Mouse (Mus musculus) stomach, embryonic 15.5 days (tissue): ENCODE results near the gene Cilp. TPM values are rescaled to one million over a fixed set of nuclear protein-coding genes. Genes with fewer than 3 reads are reported as not detected.
"Not testable (repeated sequence)": the region's sequence is repeated elsewhere in the genome, so short reads cannot be mapped to it uniquely, and the experiment has no call there.

Source experiments
- ATAC-seq: fragments of 200-750 bp; cut with Nextera tagmentation; 2 replicates; pipeline ENCODE4 v1.8.0; 2017; ENCODE audit warnings: low read depth, moderate number of reproducible peaks, moderate TSS enrichment; ENCODE audit not compliant: insufficient read depth, low FRiP score
- H3K27ac ChIP-seq: fragments of 300-500 bp; sonication (generic); 2 replicates; pipeline ENCODE4 v1.5.1; 2015; ENCODE audit warnings: mild to moderate bottlenecking, inconsistent platforms
- H3K27me3 ChIP-seq: fragments of 300-500 bp; sonication (generic); replicated peaks from 2 replicates; pipeline ENCODE4 v1.6.1; 2015; ENCODE audit warnings: inconsistent platforms
- H3K36me3 ChIP-seq: fragments of 300-500 bp; sonication (generic); 2 replicates; pipeline ENCODE4 v1.6.1; 2015; ENCODE audit warnings: inconsistent platforms
- H3K4me1 ChIP-seq: fragments of 300-500 bp; sonication (generic); 2 replicates; pipeline ENCODE4 v1.6.1; 2015; ENCODE audit warnings: inconsistent platforms
- H3K4me2 ChIP-seq: fragments of 300-500 bp; sonication (generic); 2 replicates; pipeline ENCODE4 v1.6.1; 2015; ENCODE audit warnings: mild to moderate bottlenecking, inconsistent platforms
- H3K4me3 ChIP-seq: fragments of 300-500 bp; sonication (generic); replicated peaks from 2 replicates; pipeline ENCODE4 v1.5.1; 2015; ENCODE audit warnings: inconsistent platforms
- H3K9ac ChIP-seq: fragments of 300-500 bp; sonication (generic); 2 replicates; pipeline ENCODE4 v1.6.1; 2015; ENCODE audit warnings: inconsistent platforms
- H3K9me3 ChIP-seq: fragments of 300-500 bp; sonication (generic); 2 replicates; pipeline ENCODE4 v1.6.1; 2016; ENCODE audit warnings: inconsistent platforms
- WGBS: fragments of 180-500 bp; shearing (Covaris S2); methylation state at CpG from one replicate; pipeline ENCODE4 v1.1.7; 2015; 5-methylcytosine and 5-hydroxymethylcytosine counted together
- polyA plus RNA-seq: library from polyadenylated mRNA; unstranded; fragments of >200 nt; fragmentation: Nextera tagmentation; extraction: Ambion mirVana; gene quantifications from 2 replicates; pipeline ENCODE4 v1.2.1, GENCODE M21; 2015

Cilp gene
- polyA plus RNA-seq, 1 experiment from 2014 or later, result 0.82 TPM

DNA sequence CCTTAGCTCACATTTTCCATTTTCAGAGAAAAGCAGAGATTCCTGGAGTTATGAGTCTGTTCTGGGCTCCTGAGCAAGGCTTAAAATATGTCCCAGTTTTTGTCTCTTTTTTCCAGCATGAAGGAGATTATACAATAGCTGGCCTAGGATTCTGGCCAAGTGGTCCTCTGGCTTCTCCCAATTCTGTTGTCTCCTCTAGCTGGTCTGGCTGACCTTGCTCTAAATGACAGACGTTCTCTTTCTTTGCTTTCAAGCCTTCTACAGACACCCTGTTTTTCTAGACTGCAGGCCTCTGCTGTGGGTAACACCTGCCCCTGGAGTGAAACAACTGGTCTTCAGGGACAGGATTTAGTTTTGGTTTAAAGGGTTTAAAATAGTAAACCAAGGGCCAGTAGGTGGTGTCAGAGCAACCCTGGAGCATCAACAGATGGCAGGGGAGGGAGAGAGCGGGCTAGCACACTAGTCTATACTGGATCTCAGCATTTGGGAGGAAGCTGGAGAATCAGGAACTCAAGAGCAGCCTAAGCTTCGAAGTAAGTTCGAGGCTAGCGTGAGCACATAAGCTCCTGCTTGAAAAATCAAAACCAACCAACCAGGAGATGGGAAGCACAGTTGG is 16.7 kb downstream of the Cilp start:
- Histone ChIP-seq H3K4me2 (no peak overlapping the region), H3K27me3 (no peaks in the 10 kb centered on the region), H3K36me3 (no peaks in the 10 kb centered on the region), H3K4me3 (no peak overlapping the region), H3K9me3 (no peaks in the 10 kb centered on the region), H3K9ac (no peak overlapping the region), H3K4me1 (no peaks in the 10 kb centered on the region), H3K27ac (no peak overlapping the region)
- no peak for ATAC-seq
- WGBS, result 72% methylated on average over 5 of the region's 5 CpGs

DNA sequence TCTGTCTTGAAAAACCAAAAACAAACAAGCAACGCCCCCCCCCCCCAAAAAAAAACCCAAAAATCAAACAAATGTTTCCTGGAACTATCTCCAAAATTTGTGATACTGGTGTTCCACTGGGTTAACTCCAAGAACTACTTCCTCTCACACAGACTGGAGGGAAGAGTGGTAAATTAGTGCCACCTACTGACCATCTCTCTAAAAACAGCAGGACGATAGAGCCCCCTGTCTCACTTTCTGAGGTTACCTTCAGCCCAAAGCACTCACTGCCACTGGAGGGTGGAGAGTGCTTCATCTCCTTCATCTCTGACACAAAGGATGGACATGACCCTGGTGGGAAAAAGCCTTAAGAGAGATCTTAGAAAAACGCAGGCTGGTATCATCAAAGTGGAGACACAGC is 18.3 kb downstream of the Cilp start:
- Histone ChIP-seq H3K4me1 (no peaks in the 10 kb centered on the region), H3K4me2 (no peak overlapping the region), H3K36me3 (no peaks in the 10 kb centered on the region), H3K27ac (no peak overlapping the region), H3K9me3 (no peaks in the 10 kb centered on the region), H3K4me3 (no peak overlapping the region), H3K9ac (no peak overlapping the region), H3K27me3 (no peaks in the 10 kb centered on the region)
- 4% methylated on average over 3 of the region's 3 CpGs for WGBS
- peak; percentile 43; the same call in 1 of the 2 replicates for ATAC-seq

- not testable (repeated sequence) for H3K27ac ChIP-seq, H3K9ac ChIP-seq, H3K4me3 ChIP-seq, H3K4me1 ChIP-seq, ATAC-seq, H3K27me3 ChIP-seq, H3K36me3 ChIP-seq, H3K9me3 ChIP-seq, H3K4me2 ChIP-seq
- WGBS, result 78% methylated on average over 5 of the region's 5 CpGs
Measured at GRCm38 (mm10) chr9:65288252-65288651, 23.3 kb downstream of the Cilp start.

DNA sequence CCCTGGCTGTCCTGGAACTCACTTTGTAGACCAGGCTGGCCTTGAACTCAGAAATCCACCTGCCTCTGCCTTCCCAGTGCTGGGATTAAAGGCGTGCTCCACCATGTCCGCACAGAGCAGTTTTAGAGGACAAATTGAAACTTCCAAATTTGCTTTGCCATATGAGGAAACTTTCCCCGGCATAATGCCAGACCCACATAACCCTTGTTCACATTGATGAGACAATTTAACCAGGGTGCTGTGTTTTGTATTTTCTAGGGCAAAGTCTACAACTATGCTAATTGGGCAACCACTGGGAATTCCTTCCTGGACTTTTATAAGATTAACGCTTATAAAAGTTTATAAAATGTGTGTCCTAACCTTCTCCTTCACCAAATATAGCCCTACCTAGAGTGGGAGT is 25.0 kb downstream of the Cilp start:
- no peak for ATAC-seq
- no peaks in the 10 kb centered on the region for H3K27me3 ChIP-seq
- no peaks in the 10 kb centered on the region for H3K36me3 ChIP-seq
- no peak overlapping the region for H3K27ac ChIP-seq
- H3K9me3 ChIP-seq, result no peaks in the 10 kb centered on the region
- no peak overlapping the region for H3K9ac ChIP-seq
- no peak overlapping the region for H3K4me2 ChIP-seq
- H3K4me1 ChIP-seq, result no peaks in the 10 kb centered on the region
- 90% methylated on average over 4 of the region's 4 CpGs for WGBS
- H3K4me3 ChIP-seq, result no peak overlapping the region

DNA sequence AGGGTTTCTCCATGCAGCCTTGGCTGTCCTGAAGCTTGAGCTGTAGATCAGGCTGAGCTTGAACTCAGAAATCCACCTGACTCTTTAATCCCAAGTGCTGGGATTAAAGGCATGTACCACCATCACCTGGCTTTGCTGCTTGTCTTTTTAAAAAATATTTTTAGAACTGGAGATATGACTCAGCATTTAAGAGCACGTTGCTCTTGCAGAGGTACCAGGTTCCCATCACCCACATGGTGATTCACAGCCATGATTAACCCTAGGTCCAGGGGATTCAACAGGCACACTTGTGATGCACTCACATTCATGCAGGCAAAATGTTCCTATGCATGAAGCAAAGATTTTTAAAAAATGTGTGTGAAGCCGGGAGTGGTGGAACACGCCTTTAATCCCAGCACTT is 27.4 kb downstream of the Cilp start:
- H3K4me2 ChIP-seq, result no peak overlapping the region; the same call in 1 of the 2 replicates
- no peak overlapping the region for H3K4me3 ChIP-seq
- no peak overlapping the region for H3K9ac ChIP-seq
- 76% methylated on average over 3 of the region's 3 CpGs for WGBS
- no peaks in the 10 kb centered on the region for H3K4me1 ChIP-seq
- H3K36me3 ChIP-seq, result peaks cover 1% of the 10 kb centered on the region; the same call in 1 of the 2 replicates
- H3K27me3 ChIP-seq, result no peaks in the 10 kb centered on the region
- H3K27ac ChIP-seq, result no peak overlapping the region
- no peak for ATAC-seq
- no peaks in the 10 kb centered on the region for H3K9me3 ChIP-seq

DNA sequence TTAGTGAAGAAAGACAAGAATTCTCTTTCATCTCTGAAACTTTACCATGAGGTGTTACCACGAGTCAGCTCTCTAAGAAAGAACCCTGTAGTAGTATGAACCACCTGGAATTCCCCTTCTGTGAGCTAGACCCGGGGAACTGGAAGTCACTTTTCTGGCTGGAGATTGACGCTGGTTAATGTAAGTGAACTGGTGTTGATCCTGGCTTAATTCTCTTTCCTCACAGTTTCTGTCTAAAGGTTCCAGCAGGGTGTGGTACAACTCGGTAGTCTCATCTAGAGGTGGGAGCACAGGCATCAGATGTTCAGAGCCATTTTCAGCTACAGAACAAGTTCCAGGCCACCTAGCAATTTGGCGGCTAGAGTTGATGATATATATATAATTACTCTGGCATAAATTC is 28.1 kb downstream of the Cilp start:
- H3K4me3 ChIP-seq, result peak overlapping the region; percentile 79
- no peaks in the 10 kb centered on the region for H3K9me3 ChIP-seq
- peak overlapping the region; percentile 84 for H3K27ac ChIP-seq
- H3K9ac ChIP-seq, result peak overlapping the region; percentile 43; the same call in 1 of the 2 replicates
- H3K27me3 ChIP-seq, result no peaks in the 10 kb centered on the region
- H3K4me2 ChIP-seq, result peak overlapping the region; percentile 56
- peaks cover 7% of the 10 kb centered on the region; the same call in 1 of the 2 replicates for H3K36me3 ChIP-seq
- no peaks in the 10 kb centered on the region for H3K4me1 ChIP-seq
- 21% methylated on average over 5 of the region's 5 CpGs for WGBS
- no peak for ATAC-seq

- Histone ChIP-seq H3K4me3 (peak overlapping the region; percentile 79), H3K4me2 (peak overlapping the region; percentile 56), H3K4me1 (no peaks in the 10 kb centered on the region), H3K9ac (peak overlapping the region; percentile 43), H3K27ac (peak overlapping the region; percentile 84), H3K9me3 (no peaks in the 10 kb centered on the region), H3K27me3 (no peaks in the 10 kb centered on the region), H3K36me3 (peaks cover 7% of the 10 kb centered on the region; the same call in 1 of the 2 replicates)
- no peak for ATAC-seq
- WGBS, result under 1% methylated on average over 9 of the region's 9 CpGs
Measured at GRCm38 (mm10) chr9:65293580-65293972, 28.6 kb downstream of the Cilp start.

DNA sequence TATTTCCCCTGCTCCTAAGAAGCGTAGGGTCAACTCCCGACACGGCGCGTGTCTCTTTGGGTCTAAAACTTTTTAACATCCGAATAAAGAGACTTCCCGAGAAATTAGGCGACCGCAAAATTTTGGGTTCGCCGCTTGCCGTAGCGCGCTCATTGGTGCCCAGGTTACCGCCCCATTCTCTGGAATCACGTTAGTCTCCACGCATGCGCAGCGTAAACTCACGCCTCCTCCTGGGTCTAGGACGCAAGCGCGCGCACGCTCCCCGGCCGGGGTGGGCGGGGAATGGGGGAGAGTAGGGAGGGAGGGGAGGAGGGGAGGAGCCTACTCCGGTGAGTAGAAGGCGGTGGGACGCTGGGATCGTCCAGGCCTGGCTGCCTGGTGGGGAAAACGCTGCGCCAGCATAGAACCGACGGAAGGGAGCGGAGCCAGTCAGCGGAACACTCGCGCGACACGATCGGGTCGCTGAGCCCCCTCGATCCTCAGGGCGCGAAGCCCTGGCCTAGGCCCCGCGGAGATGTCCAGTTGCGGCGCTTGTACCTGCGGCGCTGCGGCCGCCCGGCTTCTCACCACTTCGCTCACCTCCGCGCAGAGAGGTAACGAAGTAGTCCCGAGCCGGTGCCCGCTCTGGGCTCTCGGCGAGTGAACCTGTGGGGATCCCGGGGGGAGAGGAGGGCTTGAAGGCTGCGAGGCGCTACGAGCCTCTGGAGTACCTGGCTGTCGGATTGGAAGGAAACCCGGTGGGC is 29.2 kb downstream of the Cilp start, which contains the start of gene Clpx:
Gene Clpx (plus strand): TSS at position 288 of the 743 bp plus-strand sequence.
- Histone ChIP-seq H3K9ac (peak within 1 kb of the TSS; percentile 81), H3K4me2 (peak within 1 kb of the TSS; percentile 85), H3K36me3 (peaks cover 7% of the 10 kb centered on the region; the same call in 1 of the 2 replicates), H3K4me3 (peak within 1 kb of the TSS; percentile 79), H3K4me1 (no peaks in the 10 kb centered on the region), H3K27me3 (no peaks in the 10 kb centered on the region), H3K27ac (peak within 1 kb of the TSS; percentile 91), H3K9me3 (no peaks in the 10 kb centered on the region)
- peak; percentile 93 for ATAC-seq
- WGBS, result under 1% methylated on average over 71 of the region's 71 CpGs

GRCm38 (mm10) chr9:65294716-65295378 is 29.9 kb downstream of the Cilp start:
- peak overlapping the region; percentile 85 for H3K4me2 ChIP-seq
- peak overlapping the region; percentile 79 for H3K4me3 ChIP-seq
- ATAC-seq, result no peak
- no peaks in the 10 kb centered on the region for H3K27me3 ChIP-seq
- H3K4me1 ChIP-seq, result no peaks in the 10 kb centered on the region
- H3K9ac ChIP-seq, result peak overlapping the region; percentile 81
- under 1% methylated on average over 28 of the region's 28 CpGs for WGBS
- peak overlapping the region; percentile 91 for H3K27ac ChIP-seq
- H3K9me3 ChIP-seq, result no peaks in the 10 kb centered on the region
- H3K36me3 ChIP-seq, result peaks cover 10% of the 10 kb centered on the region; the same call in 1 of the 2 replicates

DNA sequence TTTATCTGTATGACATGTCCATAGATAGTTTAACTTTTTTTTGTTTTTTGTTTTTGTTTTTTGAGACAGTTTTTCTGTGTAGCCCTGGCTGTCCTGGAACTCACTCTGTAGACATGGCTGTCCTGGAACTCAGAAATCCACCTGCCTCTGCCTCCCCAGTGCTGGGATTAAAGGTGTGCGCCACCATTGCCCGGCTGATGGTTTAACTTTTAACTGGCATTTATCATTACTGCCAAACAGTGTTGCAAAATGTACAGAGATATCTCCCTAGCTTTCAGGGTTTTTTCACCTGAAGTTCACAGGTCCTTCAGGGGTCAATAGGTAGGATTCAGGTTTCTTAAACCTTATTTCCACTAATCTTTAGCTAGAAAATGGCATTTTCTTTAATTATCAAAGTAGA is 32.1 kb downstream of the Cilp start:
- H3K27ac ChIP-seq, result no peak overlapping the region
- H3K9ac ChIP-seq, result no peak overlapping the region
- no peaks in the 10 kb centered on the region for H3K4me1 ChIP-seq
- no peak overlapping the region for H3K4me3 ChIP-seq
- WGBS, result 98% methylated on average over 2 of the region's 2 CpGs
- no peaks in the 10 kb centered on the region for H3K9me3 ChIP-seq
- no peaks in the 10 kb centered on the region for H3K27me3 ChIP-seq
- H3K4me2 ChIP-seq, result no peak overlapping the region
- no peak for ATAC-seq
- H3K36me3 ChIP-seq, result peaks cover 19% of the 10 kb centered on the region; the same call in 1 of the 2 replicates

DNA sequence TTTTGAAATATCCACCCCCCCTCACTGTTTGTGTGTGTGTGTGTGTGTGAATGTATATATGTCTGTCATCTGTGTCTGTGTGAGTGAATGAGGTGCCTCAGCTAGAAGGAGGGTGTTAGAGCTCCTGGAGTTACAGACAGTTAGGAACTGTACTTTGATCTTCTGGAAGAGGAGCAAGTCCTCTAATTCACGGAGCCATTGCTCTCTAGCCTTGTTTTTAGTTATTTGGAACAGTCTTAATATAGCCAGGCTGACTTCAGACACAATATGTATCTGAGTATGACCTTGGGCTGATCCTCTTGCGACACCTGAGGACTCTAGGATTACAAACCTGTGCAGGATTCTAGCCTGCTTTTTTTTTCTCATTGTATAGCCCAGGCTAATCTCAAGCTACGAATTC is 33.8 kb downstream of the Cilp start:
- no peak for ATAC-seq
- Histone ChIP-seq H3K36me3 (peaks cover 25% of the 10 kb centered on the region; the same call in 1 of the 2 replicates), H3K4me2 (no peak overlapping the region), H3K4me1 (no peaks in the 10 kb centered on the region), H3K4me3 (no peak overlapping the region), H3K27me3 (no peaks in the 10 kb centered on the region), H3K27ac (no peak overlapping the region), H3K9ac (no peak overlapping the region), H3K9me3 (no peaks in the 10 kb centered on the region)
- WGBS, result 85% methylated on average over 3 of the region's 3 CpGs

- Histone ChIP-seq H3K9me3 (no peaks in the 10 kb centered on the region), H3K4me3 (no peak overlapping the region), H3K27me3 (no peaks in the 10 kb centered on the region), H3K27ac (no peak overlapping the region), H3K4me2 (no peak overlapping the region), H3K9ac (no peak overlapping the region), H3K36me3 (peaks cover 28% of the 10 kb centered on the region; the same call in 1 of the 2 replicates), H3K4me1 (no peaks in the 10 kb centered on the region)
- ATAC-seq, result no peak
- WGBS, result 94% methylated on average over 7 of the region's 7 CpGs
Measured at GRCm38 (mm10) chr9:65299650-65300049, 34.7 kb downstream of the Cilp start.
